Mouse (Mus musculus): Measurements from ENCODE around the gene Dhx37. TPM values are rescaled to one million over a fixed set of nuclear protein-coding genes. Genes with fewer than 3 reads are reported as not detected.

The Dhx37 gene
- polyA plus RNA-seq, 1 experiment from 2014 or later: 9.2 TPM

Small RNAs within 50 kb of the gene (microRNA-seq; reads per million reads assigned to microRNA genes)
- not detected for gene Gm27551

Other genes with a start within 250 kb of the Dhx37 start
- 45.0 and 47.1 TPM in 2 replicates for gene Scarb1, start 93.0 kb downstream of the Dhx37 start, polyA plus RNA-seq (2014; fragmentation: Nextera tagmentation; extraction: Ambion mirVana)
- 0.20 and 0.35 TPM in 2 replicates for gene Gm10382, start 44.8 kb downstream of the Dhx37 start, polyA plus RNA-seq (2014; fragmentation: Nextera tagmentation; extraction: Ambion mirVana)
- gene Ubc, start 43.9 kb downstream of the Dhx37 start, polyA plus RNA-seq (2014; fragmentation: Nextera tagmentation; extraction: Ambion mirVana): 1,055 and 1,113 TPM in 2 replicates
- gene Bri3bp, start 7.4 kb upstream of the Dhx37 start, polyA plus RNA-seq (2014; fragmentation: Nextera tagmentation; extraction: Ambion mirVana): 28.3 and 34.1 TPM in 2 replicates
- gene Aacs, start 41.7 kb upstream of the Dhx37 start, polyA plus RNA-seq (2014; fragmentation: Nextera tagmentation; extraction: Ambion mirVana): 45.6 and 50.9 TPM in 2 replicates
- gene Tmem132b, start 97.7 kb upstream of the Dhx37 start, polyA plus RNA-seq (2014; fragmentation: Nextera tagmentation; extraction: Ambion mirVana): 0.36 and 0.62 TPM in 2 replicates

Data from stomach, embryonic 14.5 days (tissue).